Mouse (Mus musculus) hindbrain, postnatal 0 days (tissue): ENCODE results near the gene Jam3. TPM values are rescaled to one million over a fixed set of nuclear protein-coding genes. Genes with fewer than 3 reads are reported as not detected.

Experiments used
- ATAC-seq: fragments of 200-750 bp; cut with Nextera tagmentation; 2 replicates; pipeline ENCODE4 v1.8.0; 2017; ENCODE audit warnings: mild to moderate bottlenecking, moderate TSS enrichment, moderate library complexity
- DNase-seq: peaks from one replicate; pipeline ENCODE4 v3.0.0-alpha.2; 2015; ENCODE audit warnings: low spot score
- H3K27ac ChIP-seq: fragments of 300-500 bp; sonication (generic); 2 replicates; pipeline ENCODE4 v1.5.1; 2014; ENCODE audit warnings: mild to moderate bottlenecking
- H3K27me3 ChIP-seq: fragments of 300-500 bp; sonication (generic); 2 replicates; pipeline ENCODE4 v1.6.1; 2014; ENCODE audit warnings: low read length, mixed read lengths; ENCODE audit not compliant: insufficient read depth
- H3K36me3 ChIP-seq: fragments of 300-500 bp; sonication (generic); 2 replicates; pipeline ENCODE4 v1.6.1; 2014; ENCODE audit warnings: low read length, mixed read lengths; ENCODE audit not compliant: insufficient read depth
- H3K4me1 ChIP-seq: fragments of 300-500 bp; sonication (generic); 2 replicates; pipeline ENCODE4 v1.6.1; 2014; ENCODE audit warnings: antibody characterized with exemption, low read length, mixed read lengths; ENCODE audit not compliant: insufficient read depth
- H3K4me2 ChIP-seq: fragments of 300-500 bp; sonication (generic); 2 replicates; pipeline ENCODE4 v1.6.1; 2014; ENCODE audit warnings: low read depth, mild to moderate bottlenecking, low read length, moderate library complexity, mixed read lengths
- H3K4me3 ChIP-seq: fragments of 300-500 bp; sonication (generic); 2 replicates; pipeline ENCODE4 v1.5.1; 2014; ENCODE audit warnings: low read length
- H3K9ac ChIP-seq: fragments of 300-500 bp; sonication (generic); replicated peaks from 2 replicates; pipeline ENCODE4 v1.6.1; 2014; ENCODE audit warnings: mild to moderate bottlenecking, low read length, moderate library complexity, mixed read lengths
- H3K9me3 ChIP-seq: fragments of 300-500 bp; sonication (generic); 2 replicates; pipeline ENCODE4 v1.6.1; 2016; ENCODE audit warnings: low read length, mixed read lengths
- CTCF ChIP-seq: IDR thresholded peaks from 2 replicates; pipeline ENCODE4 v1.5.1; 2016; ENCODE audit warnings: antibody characterized with exemption, control low read depth, low read depth
- WGBS: fragments of 180-500 bp; shearing (Covaris S2); extraction: QIAGEN DNeasy Blood & Tissue Kit; methylation state at CpG from one replicate; pipeline ENCODE4 v1.1.7; 2014; 5-methylcytosine and 5-hydroxymethylcytosine counted together
- polyA plus RNA-seq: library from polyadenylated mRNA; unstranded; fragments of >200 nt; fragmentation: Nextera tagmentation; extraction: Ambion mirVana; gene quantifications from 2 replicates; pipeline ENCODE4 v1.2.1, GENCODE M21; 2015
- total RNA-seq: library from RNA; depleted of rRNA; stranded (reverse); fragments of >200 nt; gene quantifications from 2 replicates; pipeline ENCODE4 v1.2.3, GENCODE M21; 2014

Gene Jam3
- total and polyA plus RNA-seq, 2 experiments from 2014 or later: 28.9 to 37.6 TPM

GRCm38 (mm10) chr9:27092916-27093315, 62.3 kb downstream of the Jam3 start:
- H3K9ac ChIP-seq: no peak overlapping the region
- no peak overlapping the region for H3K4me3 ChIP-seq
- H3K27me3 ChIP-seq: no peaks in the 10 kb centered on the region
- H3K4me2 ChIP-seq: no peak overlapping the region
- ATAC-seq (no peak), DNase-seq (no peak)
- H3K27ac ChIP-seq: no peak overlapping the region
- no peak for TF ChIP-seq CTCF
- H3K4me1 ChIP-seq: no peaks in the 10 kb centered on the region
- 87% methylated on average over 6 of the region's 6 CpGs for WGBS
- no peaks in the 10 kb centered on the region for H3K9me3 ChIP-seq
- peaks cover 50% of the 10 kb centered on the region for H3K36me3 ChIP-seq

GRCm38 (mm10) chr9:27090801-27091775, 64.1 kb downstream of the Jam3 start:
- no peak overlapping the region for H3K4me3 ChIP-seq
- no peak overlapping the region for H3K27ac ChIP-seq
- no peaks in the 10 kb centered on the region for H3K27me3 ChIP-seq
- H3K9me3 ChIP-seq: no peaks in the 10 kb centered on the region
- no peak for TF ChIP-seq CTCF
- 67% methylated on average over 13 of the region's 13 CpGs for WGBS
- peaks cover 55% of the 10 kb centered on the region for H3K36me3 ChIP-seq
- H3K4me2 ChIP-seq: no peak overlapping the region
- no peaks in the 10 kb centered on the region for H3K4me1 ChIP-seq
- ATAC-seq (peak; percentile 79), DNase-seq (peak; percentile 73)
- no peak overlapping the region for H3K9ac ChIP-seq

GRCm38 (mm10) chr9:27090134-27090533, 65.1 kb downstream of the Jam3 start:
- Histone ChIP-seq H3K36me3 (peaks cover 53% of the 10 kb centered on the region), H3K4me1 (no peaks in the 10 kb centered on the region), H3K4me2 (no peak overlapping the region), H3K9me3 (no peaks in the 10 kb centered on the region), H3K27me3 (no peaks in the 10 kb centered on the region), H3K4me3 (no peak overlapping the region), H3K27ac (no peak overlapping the region), H3K9ac (no peak overlapping the region)
- no peak for TF ChIP-seq CTCF
- no peak for ATAC-seq
- 86% methylated on average over 1 of the region's 1 CpGs for WGBS
- no peak for DNase-seq

- H3K9ac ChIP-seq: no peak overlapping the region
- no peak for TF ChIP-seq CTCF
- no peaks in the 10 kb centered on the region for H3K9me3 ChIP-seq
- H3K27me3 ChIP-seq: no peaks in the 10 kb centered on the region
- peaks cover 64% of the 10 kb centered on the region for H3K36me3 ChIP-seq
- 91% methylated on average over 3 of the region's 3 CpGs for WGBS
- no peak for DNase-seq
- H3K4me2 ChIP-seq: no peak overlapping the region
- H3K27ac ChIP-seq: no peak overlapping the region
- H3K4me1 ChIP-seq: no peaks in the 10 kb centered on the region
- H3K4me3 ChIP-seq: no peak overlapping the region
- ATAC-seq: no peak
Measured at GRCm38 (mm10) chr9:27087402-27087801, 67.8 kb downstream of the Jam3 start.

- no peaks in the 10 kb centered on the region for H3K27me3 ChIP-seq
- no peaks in the 10 kb centered on the region for H3K9me3 ChIP-seq
- H3K4me1 ChIP-seq: no peaks in the 10 kb centered on the region
- peaks cover 66% of the 10 kb centered on the region for H3K36me3 ChIP-seq
- DNase-seq (no peak), ATAC-seq (no peak)
- 91% methylated on average over 5 of the region's 5 CpGs for WGBS
- no peak overlapping the region for H3K9ac ChIP-seq
- TF ChIP-seq CTCF: no peak
- H3K27ac ChIP-seq: no peak overlapping the region
- H3K4me3 ChIP-seq: no peak overlapping the region
- no peak overlapping the region for H3K4me2 ChIP-seq
Measured at GRCm38 (mm10) chr9:27086256-27086655, 69.0 kb downstream of the Jam3 start.

- Histone ChIP-seq H3K4me3 (no peak overlapping the region), H3K4me1 (no peaks in the 10 kb centered on the region), H3K36me3 (peaks cover 50% of the 10 kb centered on the region), H3K9ac (no peak overlapping the region), H3K9me3 (no peaks in the 10 kb centered on the region), H3K27me3 (no peaks in the 10 kb centered on the region), H3K27ac (no peak overlapping the region), H3K4me2 (no peak overlapping the region)
- no peak for TF ChIP-seq CTCF
- DNase-seq (no peak), ATAC-seq (no peak)
Measured at GRCm38 (mm10) chr9:27075812-27076211, 79.4 kb downstream of the Jam3 start.

GRCm38 (mm10) chr9:27074677-27075076, 80.5 kb downstream of the Jam3 start:
- ATAC-seq (no peak), DNase-seq (peak; percentile 51)
- no peak overlapping the region for H3K27ac ChIP-seq
- H3K9ac ChIP-seq: no peak overlapping the region
- no peaks in the 10 kb centered on the region for H3K27me3 ChIP-seq
- no peaks in the 10 kb centered on the region for H3K4me1 ChIP-seq
- H3K9me3 ChIP-seq: no peaks in the 10 kb centered on the region
- TF ChIP-seq CTCF: peak; percentile 64
- H3K4me3 ChIP-seq: no peak overlapping the region
- WGBS: 74% methylated on average over 1 of the region's 1 CpGs
- no peak overlapping the region for H3K4me2 ChIP-seq
- H3K36me3 ChIP-seq: peaks cover 54% of the 10 kb centered on the region
